8 mouse cellular contexts compared by ENCODE assay signal in the genomic region with DNA sequence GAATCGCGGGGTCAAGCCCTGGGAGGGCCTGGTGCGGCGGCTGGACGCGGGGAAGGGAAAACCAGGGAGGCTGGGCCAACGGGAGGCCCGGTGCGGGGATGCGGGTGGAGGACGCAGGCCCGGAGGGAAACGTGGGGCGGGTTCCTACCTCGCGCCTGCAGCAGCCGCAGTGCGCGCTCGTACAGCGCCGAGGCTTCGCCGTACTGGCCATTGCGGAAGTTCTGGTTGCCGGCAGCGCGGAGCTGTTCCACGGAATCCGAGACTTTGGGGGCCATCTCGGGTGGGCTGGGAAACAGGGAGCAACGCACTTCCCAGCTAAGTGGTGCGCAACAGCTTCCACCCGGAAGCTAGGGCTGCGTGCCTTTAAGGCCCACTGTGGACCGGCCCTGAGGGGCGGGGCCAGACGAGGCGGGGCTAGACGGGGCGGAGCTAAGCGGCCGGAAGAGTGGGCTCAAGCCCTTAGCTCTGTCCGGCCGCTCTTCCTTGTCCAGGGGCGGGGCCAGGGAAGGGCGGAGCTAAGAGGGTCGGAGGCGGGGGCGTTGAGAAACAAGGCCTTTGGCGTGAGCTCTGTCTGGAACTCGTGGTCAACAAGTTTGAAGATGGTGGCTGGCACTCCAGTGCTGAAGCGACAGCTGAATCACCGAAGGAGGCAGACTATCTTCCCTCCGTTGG. TPM values are rescaled to one million over a fixed set of nuclear protein-coding genes. Genes with fewer than 3 reads are reported as not detected.
A peak's percentile ranks its signal among the peaks of the same experiment; 100 is the strongest.
DNase-seq lines count a peak whose midpoint lies in the region; ATAC-seq and TF ChIP-seq lines count a peak whose summit lies in the region.

A gene (minus strand): TSS at position 405 of the 672 bp plus-strand sequence.

- peak; percentile 97 for DNase-seq in ES-CJ7 (ENCODE audit: low read depth, low spot score)
- DNase-seq in cerebellum, adult 11 months = peak; percentile 93
- DNase-seq in heart, postnatal 25 days (ENCODE audit: low spot score) = peak; percentile 92
- peak; percentile 83 to 88 for DNase-seq in layer of hippocampus, adult 18-20 months (ENCODE audit: low spot score in 2 of 2)
- peak; percentile 97 for DNase-seq in lung, adult 2 months
- peak; percentile 79 to 85 for DNase-seq in thymus, adult 18-20 months

- peak within 1 kb of the TSS; percentile 59 for H3K4me2 ChIP-seq in forebrain, embryonic 15.5 days (replicated peaks)

- WGBS in forebrain, embryonic 15.5 days = under 1% methylated on average over 55 of the region's 55 CpGs
- under 1% methylated on average over 55 of the region's 55 CpGs for WGBS in lung, adult 2 months

- peaks cover 38% of the 10 kb centered on the region for H3K4me1 ChIP-seq in forebrain, embryonic 15.5 days
- H3K4me1 ChIP-seq in lung, adult 2 months (ENCODE audit: control insufficient read depth, insufficient read depth, low read length) = peaks cover 6% of the 10 kb centered on the region

- peak within 1 kb of the TSS; percentile 82 for H3K4me3 ChIP-seq in forebrain, embryonic 15.5 days
- H3K4me3 ChIP-seq in lung, adult 2 months (replicated peaks; ENCODE audit: extremely low read depth, low read depth, low read length) = peak within 1 kb of the TSS; percentile 79

- intact Hi-C loops in heart, postnatal 25 days (cut with DNase I) = loop anchor here (5.0 kb wide), 1 partner anchor 79 kb away; a partner anchor contains a TSS

- no peaks in the 10 kb centered on the region for H3K9me3 ChIP-seq in forebrain, embryonic 15.5 days

- peak; percentile 99 for TF ChIP-seq POLR2A in lung, adult 2 months (IDR thresholded peaks at IDR 0.05; ENCODE audit: borderline replicate concordance, extremely low read depth, low read depth, low read length)

- peak within 1 kb of the TSS; percentile 82 for H3K27ac ChIP-seq in forebrain, embryonic 15.5 days (replicated peaks)

- H3K36me3 ChIP-seq in forebrain, embryonic 15.5 days = peaks cover 3% of the 10 kb centered on the region; the same call in 1 of the 2 replicates

- peak; percentile 96 for ATAC-seq in forebrain, embryonic 15.5 days (replicated peaks)
- ATAC-seq in neutrophil, adult 5-6 weeks (ENCODE audit: extremely low read depth, insufficient number of reproducible peaks, low FRiP score, poor library complexity, severe bottlenecking) = peak; percentile 62

- H3K27me3 ChIP-seq in forebrain, embryonic 15.5 days = no peaks in the 10 kb centered on the region

- peak within 1 kb of the TSS; percentile 84 for H3K9ac ChIP-seq in forebrain, embryonic 15.5 days (replicated peaks)

- TF ChIP-seq CTCF in lung, adult 2 months (IDR thresholded peaks at IDR 0.05; ENCODE audit: insufficient read depth, low read length) = no peak

RNA-seq across cellular contexts. Expression of the gene that starts here (rescaled TPM):
- 52.5 and 55.5 TPM in 2 replicates for polyA plus RNA-seq in forebrain, embryonic 15.5 days (2015; fragmentation: Nextera tagmentation; extraction: Ambion mirVana)
- total RNA-seq in heart, postnatal 25 days (2021) = 10 to 100 TPM; 17.8 to 18.7 TPM
- total RNA-seq in layer of hippocampus, adult 18-20 months (2021) = 100 to 1,000 TPM; 118 to 122 TPM
- polyA plus RNA-seq in lung, adult 2 months (2012; rRNA removed) = 43.5 and 48.8 TPM in 2 replicates
- total RNA-seq in neutrophil, adult 5-6 weeks (2017) = 63.2 and 77.7 TPM in 2 replicates

Comparison
In these comparisons a context has a peak if more than half of its experiments do, and no peak if none do; other contexts are left out.
1. Peak in every context shown above with its lines: DNase-seq, ATAC-seq, H3K4me3 ChIP-seq and H3K27ac ChIP-seq.